Mouse (Mus musculus) ES-Bruce4 (cell line): ENCODE results near the gene Clint1.

ENCODE experiments used
- CTCF ChIP-seq: IDR thresholded peaks from one replicate; pipeline ENCODE4 v1.8.1; 2011; ENCODE audit warnings: low read depth, low read length
- POLR2A ChIP-seq: IDR thresholded peaks from one replicate; pipeline ENCODE4 v1.8.1; 2011; ENCODE audit warnings: low read length; ENCODE audit not compliant: insufficient read depth

- TF ChIP-seq CTCF, result no peak
- no peak for TF ChIP-seq POLR2A
These were observed 57.0 kb downstream of the Clint1 start for GRCm38 (mm10) chr11:45908894-45909293.
